Mouse (Mus musculus): ENCODE data around the gene C1qtnf4. TPM values are rescaled to one million over a fixed set of nuclear protein-coding genes. Genes with fewer than 3 reads are reported as not detected.
A peak's percentile ranks its signal among the peaks of the same experiment; 100 is the strongest.

The C1qtnf4 gene
- polyA plus RNA-seq (2015; fragmentation: Nextera tagmentation; extraction: Ambion mirVana), result 94.0 and 113 TPM in 2 replicates

DNA sequence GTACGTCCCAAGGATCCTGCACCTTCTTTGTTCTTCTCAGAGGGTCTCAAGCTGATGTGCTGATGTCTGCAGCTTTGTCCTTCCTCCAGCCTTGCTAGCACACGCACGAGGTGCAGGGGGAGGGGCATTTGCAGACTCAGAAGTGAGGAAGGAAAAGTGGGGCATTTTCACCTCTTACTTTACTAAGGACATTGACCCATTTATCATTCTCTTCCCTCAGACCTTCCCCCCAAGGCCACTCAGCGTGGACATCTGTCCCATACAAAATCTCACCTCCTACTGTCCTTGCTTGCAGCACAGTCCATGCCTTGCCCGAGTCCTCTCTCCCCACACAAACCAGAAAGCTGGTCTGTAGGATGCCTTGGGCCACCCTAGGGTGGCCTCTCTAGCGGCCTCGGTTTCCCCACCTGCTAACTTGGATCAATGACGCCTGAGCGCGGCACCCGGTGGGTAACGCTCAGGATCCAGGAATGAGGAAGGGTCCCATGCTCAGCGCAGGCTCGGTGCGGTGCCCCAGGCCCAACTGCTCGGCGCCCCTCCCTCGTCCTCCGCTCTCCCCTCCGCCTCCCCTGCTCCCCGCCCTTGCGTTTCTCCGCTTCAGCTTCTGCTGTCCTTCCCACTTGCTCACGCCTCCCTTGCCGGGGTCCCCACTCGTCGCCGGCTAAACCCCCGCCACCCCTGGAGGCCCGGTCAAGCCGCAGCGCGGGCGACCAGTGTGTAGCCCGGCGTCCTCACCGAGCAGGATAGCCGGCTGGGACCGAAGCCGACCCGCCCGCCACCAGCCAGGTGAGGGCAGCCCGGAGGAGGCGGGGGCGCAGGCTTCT is at the start of gene C1qtnf4:
TSS of gene C1qtnf4 (plus strand) at position 643 of the 824 bp plus-strand sequence.
- Histone ChIP-seq H3K27me3 (peaks cover 50% of the 10 kb centered on the region), H3K4me1 (replicated peaks) (peaks cover 60% of the 10 kb centered on the region)

DNA sequence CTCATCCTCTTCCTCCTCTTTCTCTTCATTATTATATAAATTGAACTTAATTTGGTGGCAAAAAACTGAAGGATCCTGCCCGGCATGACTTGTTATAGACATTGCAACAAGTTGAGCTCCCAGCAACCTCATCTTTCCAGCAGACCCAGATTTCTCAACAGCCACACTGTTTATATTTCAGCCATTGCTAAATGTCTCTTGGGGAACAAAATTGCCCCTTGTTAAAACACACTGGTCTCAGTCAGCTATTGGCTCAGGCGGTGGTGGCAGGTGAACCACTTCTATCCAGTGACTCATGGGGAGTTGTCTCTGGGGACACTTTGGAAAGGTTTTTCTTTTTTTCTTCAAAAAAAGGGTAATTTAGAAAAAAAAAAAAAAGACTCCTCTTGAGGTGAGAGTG is 47.0 kb upstream of the C1qtnf4 start:
- no peak overlapping the region for H3K4me2 ChIP-seq
- ATAC-seq (ENCODE audit: low read depth), result no peak
- 87% methylated on average over 2 of the region's 2 CpGs for WGBS
- no peaks in the 10 kb centered on the region for H3K27me3 ChIP-seq
- H3K4me1 ChIP-seq (replicated peaks), result no peaks in the 10 kb centered on the region
- no peaks in the 10 kb centered on the region for H3K36me3 ChIP-seq
- H3K9me3 ChIP-seq, result no peaks in the 10 kb centered on the region
- no peak overlapping the region for H3K9ac ChIP-seq
- H3K27ac ChIP-seq (replicated peaks), result no peak overlapping the region
- no peak overlapping the region for H3K4me3 ChIP-seq

More for the DNA sequence above, at the start of gene C1qtnf4:
- Histone ChIP-seq H3K4me3 (peak within 1 kb of the TSS; percentile 66), H3K9ac (peak within 1 kb of the TSS; percentile 90), H3K4me2 (peak within 1 kb of the TSS; percentile 79), H3K27ac (replicated peaks) (peak within 1 kb of the TSS; percentile 95), H3K9me3 (no peaks in the 10 kb centered on the region), H3K36me3 (no peaks in the 10 kb centered on the region)
- ATAC-seq (ENCODE audit: low read depth), result peak; percentile 76
- 1% methylated on average over 45 of the region's 45 CpGs for WGBS

DNA sequence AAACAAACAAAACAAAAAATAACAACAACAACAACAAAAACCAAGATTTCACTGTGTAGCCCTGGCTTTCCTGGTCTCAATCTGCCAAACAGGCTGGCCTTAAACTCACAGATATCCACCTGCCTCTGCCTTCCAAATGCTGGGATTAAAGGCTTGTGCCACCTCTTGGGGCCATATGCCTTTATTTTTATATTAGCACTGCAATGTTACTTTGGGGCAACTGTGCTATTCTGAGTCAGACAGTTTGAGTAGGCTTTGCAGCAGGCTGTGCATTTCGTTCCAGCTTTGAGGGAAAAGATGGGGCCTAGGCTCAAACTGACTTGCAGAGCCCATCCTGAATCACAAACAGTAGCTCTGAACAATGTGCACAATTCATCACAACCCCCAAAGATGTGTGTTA is 42.0 kb upstream of the C1qtnf4 start:
- 68% methylated on average over 1 of the region's 1 CpGs for WGBS
- no peak for ATAC-seq (ENCODE audit: low read depth)
- no peaks in the 10 kb centered on the region for H3K9me3 ChIP-seq

DNA sequence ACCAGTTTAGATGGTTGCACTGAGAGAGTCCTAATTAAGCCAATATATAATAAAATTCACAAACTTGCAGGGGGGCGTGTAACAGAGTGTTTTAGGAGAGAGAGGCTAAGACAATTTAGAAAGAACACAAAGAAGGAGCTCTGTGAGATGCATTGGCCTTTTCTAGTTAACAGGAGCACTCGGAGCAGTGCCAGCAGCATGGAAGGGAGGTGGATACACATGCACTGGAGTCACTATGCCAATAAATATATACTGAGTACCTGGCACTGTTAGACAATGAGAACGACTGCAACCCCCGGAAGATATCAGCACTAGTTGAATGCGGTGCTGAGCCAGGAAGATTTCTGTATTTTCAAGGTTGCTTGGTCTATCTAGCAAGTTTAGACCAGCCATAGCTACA is 41.4 kb upstream of the C1qtnf4 start:
- H3K4me1 ChIP-seq (replicated peaks), result peaks cover 20% of the 10 kb centered on the region
- no peak overlapping the region for H3K27ac ChIP-seq (replicated peaks)
- H3K9ac ChIP-seq, result no peak overlapping the region
- H3K27me3 ChIP-seq, result no peaks in the 10 kb centered on the region
- H3K36me3 ChIP-seq, result no peaks in the 10 kb centered on the region
- no peak overlapping the region for H3K4me3 ChIP-seq
- H3K9me3 ChIP-seq, result no peaks in the 10 kb centered on the region
- ATAC-seq (ENCODE audit: low read depth), result no peak
- 85% methylated on average over 5 of the region's 5 CpGs for WGBS
- H3K4me2 ChIP-seq, result no peak overlapping the region

More for the DNA sequence above, 42.0 kb upstream of the C1qtnf4 start:
- Histone ChIP-seq H3K36me3 (no peaks in the 10 kb centered on the region), H3K4me2 (no peak overlapping the region), H3K4me1 (replicated peaks) (peaks cover 14% of the 10 kb centered on the region), H3K9ac (no peak overlapping the region), H3K27ac (replicated peaks) (no peak overlapping the region), H3K27me3 (no peaks in the 10 kb centered on the region), H3K4me3 (no peak overlapping the region)

DNA sequence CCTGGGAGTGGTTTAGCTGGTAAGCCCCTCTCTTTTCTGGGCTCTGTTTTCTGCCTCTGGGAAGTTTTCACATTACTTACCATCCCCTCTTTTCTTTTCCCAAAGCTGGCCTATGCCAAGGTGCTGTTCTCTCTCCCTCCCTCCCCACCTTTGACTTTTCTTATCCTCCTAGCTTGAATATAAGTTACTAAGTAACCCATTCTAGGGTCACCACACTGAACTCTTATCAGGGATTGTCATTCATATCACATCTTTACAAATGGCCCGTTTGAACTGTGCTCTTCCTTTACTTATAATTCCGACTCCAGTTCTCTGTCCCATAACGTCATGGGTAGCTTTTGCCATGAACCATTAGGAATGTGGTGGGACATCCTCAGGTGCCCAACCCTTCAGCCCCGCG is 40.4 kb upstream of the C1qtnf4 start:
- Histone ChIP-seq H3K9me3 (no peaks in the 10 kb centered on the region), H3K4me2 (no peak overlapping the region)
- 84% methylated on average over 5 of the region's 5 CpGs for WGBS

DNA sequence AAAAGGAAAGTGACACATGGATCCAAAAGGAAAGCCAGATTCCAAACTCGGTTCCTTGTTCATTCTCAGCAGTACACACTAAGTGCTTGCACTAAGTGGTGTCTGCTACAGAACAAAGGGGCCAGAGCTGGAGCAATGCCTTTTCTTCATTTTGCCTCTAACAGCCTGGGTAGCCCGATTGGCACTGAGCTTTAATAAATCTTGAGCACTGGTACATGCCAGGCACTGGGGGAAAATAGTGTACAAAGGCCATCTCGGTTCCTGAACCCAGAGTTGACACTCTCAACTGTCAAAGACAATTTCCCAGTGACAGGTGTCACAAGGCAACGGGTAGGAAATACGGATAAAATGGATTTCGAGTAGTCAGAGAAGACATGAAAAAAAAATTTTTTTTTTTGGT is 39.5 kb upstream of the C1qtnf4 start:
- no peak for ATAC-seq (ENCODE audit: low read depth)
- peak overlapping the region; percentile 81 for H3K4me3 ChIP-seq
- peak overlapping the region; percentile 93 for H3K27ac ChIP-seq (replicated peaks)

More for the DNA sequence above, 40.4 kb upstream of the C1qtnf4 start:
- Histone ChIP-seq H3K27me3 (no peaks in the 10 kb centered on the region), H3K4me3 (no peak overlapping the region), H3K36me3 (peaks cover 2% of the 10 kb centered on the region), H3K4me1 (replicated peaks) (peaks cover 28% of the 10 kb centered on the region), H3K27ac (replicated peaks) (no peak overlapping the region), H3K9ac (no peak overlapping the region)
- ATAC-seq (ENCODE audit: low read depth), result no peak

DNA sequence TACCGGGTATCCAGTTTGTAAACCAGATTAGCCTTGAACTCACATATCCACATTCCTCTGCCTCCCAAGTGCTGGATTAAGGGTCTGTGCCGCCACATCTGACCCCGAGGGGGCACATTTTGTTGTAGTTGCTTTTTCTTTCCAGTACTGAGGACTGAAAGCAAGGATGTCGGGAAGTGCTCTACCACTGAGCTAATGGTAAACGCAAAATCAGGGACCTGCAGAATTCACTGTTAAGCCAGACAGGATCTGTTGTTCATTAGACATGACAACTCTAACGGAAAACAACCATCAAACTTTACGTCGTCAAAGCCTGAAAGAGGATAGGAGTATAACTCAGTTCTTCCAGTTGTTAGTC is 39.1 kb upstream of the C1qtnf4 start:
- H3K4me1 ChIP-seq (replicated peaks), result peaks cover 34% of the 10 kb centered on the region
- H3K36me3 ChIP-seq, result peaks cover 15% of the 10 kb centered on the region
- peak overlapping the region; percentile 60 for H3K4me2 ChIP-seq
- H3K27me3 ChIP-seq, result no peaks in the 10 kb centered on the region
- H3K4me3 ChIP-seq, result peak overlapping the region; percentile 81
- WGBS, result 4% methylated on average over 8 of the region's 8 CpGs
- peak; percentile 62 for ATAC-seq (ENCODE audit: low read depth)
- peak overlapping the region; percentile 93 for H3K27ac ChIP-seq (replicated peaks)
- H3K9ac ChIP-seq, result peak overlapping the region; percentile 85
- H3K9me3 ChIP-seq, result no peaks in the 10 kb centered on the region

More for the DNA sequence above, 39.5 kb upstream of the C1qtnf4 start:
- Histone ChIP-seq H3K9ac (peak overlapping the region; percentile 85), H3K27me3 (no peaks in the 10 kb centered on the region), H3K9me3 (no peaks in the 10 kb centered on the region), H3K4me1 (replicated peaks) (peaks cover 34% of the 10 kb centered on the region), H3K4me2 (peak overlapping the region; percentile 60), H3K36me3 (peaks cover 11% of the 10 kb centered on the region)
- WGBS, result 46% methylated on average over 6 of the region's 6 CpGs

DNA sequence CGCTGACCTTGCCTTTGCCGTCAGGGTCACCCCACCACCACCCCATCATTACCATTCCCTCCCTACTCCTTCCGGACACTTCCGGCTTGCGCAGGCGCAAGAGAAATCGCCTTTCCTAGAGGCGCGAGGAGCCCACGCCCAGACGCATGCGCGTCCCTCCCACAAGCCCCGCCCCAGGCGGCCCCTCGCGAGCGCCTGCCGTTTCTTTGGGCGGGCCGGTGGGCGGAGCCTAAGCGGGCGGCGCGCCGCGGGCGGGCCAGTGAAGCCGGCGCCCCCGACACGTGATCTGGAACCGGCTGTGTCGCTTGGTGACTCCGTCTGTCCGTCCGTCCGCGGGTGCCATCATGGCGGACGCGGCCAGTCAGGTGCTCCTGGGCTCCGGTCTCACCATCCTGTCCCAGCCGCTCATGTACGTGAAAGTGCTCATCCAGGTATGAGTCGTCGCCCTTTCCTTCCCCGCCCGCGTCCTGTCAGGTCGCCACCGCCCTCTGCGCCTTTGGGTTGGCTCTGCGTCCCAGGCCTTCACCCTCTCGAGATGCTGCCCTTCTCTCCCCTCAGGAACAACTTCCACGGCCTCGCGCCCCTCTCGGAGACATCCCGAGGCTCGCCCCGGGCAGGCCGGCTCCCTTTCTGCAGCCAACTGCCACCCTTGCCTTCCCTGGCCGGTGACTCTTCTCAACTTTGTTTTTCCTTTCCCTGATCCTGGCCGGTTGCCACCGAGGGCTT is 38.5 kb upstream of the C1qtnf4 start, which contains the start of gene Mtch2:
TSS of gene Mtch2 (plus strand) at position 201 of the 726 bp plus-strand sequence.
- Histone ChIP-seq H3K4me1 (replicated peaks) (peaks cover 34% of the 10 kb centered on the region), H3K27ac (replicated peaks) (peak within 1 kb of the TSS; percentile 93), H3K9ac (peak within 1 kb of the TSS; percentile 85), H3K27me3 (no peaks in the 10 kb centered on the region), H3K36me3 (peaks cover 21% of the 10 kb centered on the region), H3K9me3 (no peaks in the 10 kb centered on the region), H3K4me3 (peak within 1 kb of the TSS; percentile 81), H3K4me2 (peak within 1 kb of the TSS; percentile 60)
- ATAC-seq (ENCODE audit: low read depth), result peak; percentile 97
- under 1% methylated on average over 67 of the region's 67 CpGs for WGBS

DNA sequence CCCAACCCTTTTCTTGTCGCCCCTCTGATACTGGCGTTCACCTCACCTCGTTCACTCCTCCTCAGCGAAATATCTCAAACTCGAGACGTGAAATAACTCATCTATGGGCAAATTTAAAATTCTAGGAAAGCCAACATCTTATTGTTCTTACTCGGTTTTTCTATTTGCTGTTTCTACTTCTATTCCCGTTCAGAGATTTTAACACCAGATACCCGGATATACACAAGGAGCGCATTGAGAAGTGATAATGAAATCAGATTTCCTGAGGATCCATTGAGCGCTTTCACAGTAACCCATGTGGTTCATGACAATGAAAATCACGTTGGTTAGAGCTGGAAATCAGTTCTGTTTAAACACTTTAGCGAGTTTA is 38.0 kb upstream of the C1qtnf4 start:
- Histone ChIP-seq H3K27ac (replicated peaks) (peak overlapping the region; percentile 93), H3K4me3 (peak overlapping the region; percentile 81), H3K4me2 (peak overlapping the region; percentile 60), H3K36me3 (peaks cover 26% of the 10 kb centered on the region), H3K27me3 (no peaks in the 10 kb centered on the region), H3K9me3 (no peaks in the 10 kb centered on the region), H3K9ac (peak overlapping the region; percentile 85), H3K4me1 (replicated peaks) (peaks cover 34% of the 10 kb centered on the region)
- ATAC-seq (ENCODE audit: low read depth), result no peak
- under 1% methylated on average over 13 of the region's 13 CpGs for WGBS

DNA sequence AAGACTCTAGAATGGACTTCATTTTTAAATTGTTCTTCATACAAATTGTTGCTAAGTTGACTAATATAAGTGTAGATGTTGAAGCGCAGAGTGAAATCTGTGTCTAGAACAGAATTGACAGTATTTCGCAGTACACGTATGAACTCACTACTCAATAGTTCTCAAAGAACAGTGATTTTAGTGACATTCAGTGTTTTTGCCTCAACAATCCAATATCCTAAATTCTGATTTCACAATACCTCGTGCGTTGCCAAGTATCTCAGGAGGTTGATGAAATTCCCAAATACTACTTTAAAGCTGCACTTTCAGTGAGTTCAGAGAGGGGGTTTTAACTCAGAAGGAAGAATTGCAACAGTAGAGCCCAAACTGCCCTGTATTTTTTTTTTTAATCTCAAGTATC is 37.3 kb upstream of the C1qtnf4 start:
- Histone ChIP-seq H3K9ac (peak overlapping the region; percentile 85), H3K4me3 (peak overlapping the region; percentile 81), H3K4me1 (replicated peaks) (peaks cover 34% of the 10 kb centered on the region), H3K9me3 (no peaks in the 10 kb centered on the region), H3K27ac (replicated peaks) (peak overlapping the region; percentile 93), H3K36me3 (peaks cover 33% of the 10 kb centered on the region), H3K4me2 (peak overlapping the region; percentile 60), H3K27me3 (no peaks in the 10 kb centered on the region)
- no peak for ATAC-seq (ENCODE audit: low read depth)
- WGBS, result 91% methylated on average over 5 of the region's 5 CpGs

DNA sequence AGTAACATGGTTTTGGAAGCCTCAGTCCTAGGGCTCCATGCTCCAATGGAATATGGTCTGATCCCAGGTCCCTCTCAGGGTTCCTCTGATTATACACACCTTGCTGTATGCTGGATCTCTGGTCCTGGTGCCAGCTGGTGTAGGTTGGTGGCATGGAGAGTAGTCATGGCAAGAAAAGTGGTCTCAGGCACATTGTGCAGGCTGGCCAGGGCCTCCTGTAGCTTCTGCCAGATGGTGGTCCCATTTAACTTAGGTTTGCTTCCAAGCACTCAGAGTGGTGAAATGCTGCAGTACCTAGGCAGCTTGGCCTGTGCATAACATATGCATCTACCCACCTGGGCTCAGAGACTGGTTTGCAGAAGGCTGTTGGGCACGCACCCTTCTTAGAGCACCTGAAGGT is 35.3 kb upstream of the C1qtnf4 start:
- H3K27ac ChIP-seq (replicated peaks), result no peak overlapping the region
- H3K27me3 ChIP-seq, result no peaks in the 10 kb centered on the region
- no peak overlapping the region for H3K4me3 ChIP-seq
- no peak overlapping the region for H3K4me2 ChIP-seq
- no peaks in the 10 kb centered on the region for H3K9me3 ChIP-seq
- 100% methylated on average over 1 of the region's 1 CpGs for WGBS
- H3K9ac ChIP-seq, result no peak overlapping the region
- ATAC-seq (ENCODE audit: low read depth), result no peak
- H3K36me3 ChIP-seq, result peaks cover 51% of the 10 kb centered on the region
- H3K4me1 ChIP-seq (replicated peaks), result peaks cover 34% of the 10 kb centered on the region

DNA sequence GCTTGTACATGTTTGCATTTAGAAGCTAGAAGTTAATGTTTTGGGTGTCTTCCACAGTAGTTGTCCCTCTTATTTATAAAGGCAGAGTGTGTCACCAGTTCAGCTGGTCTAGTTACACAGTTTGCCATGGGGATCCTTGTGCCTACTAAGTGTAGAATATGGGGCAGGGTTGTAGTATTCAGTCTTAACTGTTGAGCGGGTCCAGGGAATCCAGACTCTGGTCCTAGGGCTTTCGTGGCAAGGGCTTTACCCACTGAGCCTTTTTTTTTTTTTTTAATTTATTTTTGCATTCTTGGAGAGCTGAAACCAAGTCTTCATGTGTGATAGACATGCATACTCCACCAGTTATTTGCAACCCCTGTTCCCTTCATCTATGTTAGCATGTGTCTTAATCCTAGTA is 24.2 kb upstream of the C1qtnf4 start:
- Histone ChIP-seq H3K9ac (no peak overlapping the region), H3K9me3 (no peaks in the 10 kb centered on the region), H3K4me3 (no peak overlapping the region), H3K27ac (replicated peaks) (no peak overlapping the region), H3K4me2 (no peak overlapping the region), H3K27me3 (no peaks in the 10 kb centered on the region), H3K4me1 (replicated peaks) (no peaks in the 10 kb centered on the region), H3K36me3 (peaks cover 86% of the 10 kb centered on the region)
- no peak for ATAC-seq (ENCODE audit: low read depth)
- 90% methylated on average over 2 of the region's 2 CpGs for WGBS
